Mouse (Mus musculus) layer of hippocampus, postnatal 25 days (tissue): ENCODE measurements around the gene Zfp566. TPM values are rescaled to one million over a fixed set of nuclear protein-coding genes. Genes with fewer than 3 reads are reported as not detected.

Experiments
- DNase-seq, 2 experiments: peaks; one replicate each; pipeline ENCODE4 v3.0.0; 2022; ENCODE audit warnings: mixed read lengths in 2 of 2, low spot score in 1 of 2; ENCODE audit errors: extremely low spot score in 1 of 2
- microRNA-seq, 2 experiments: library from miRNA; unstranded; fragments of <30 nt; microRNA quantifications; one replicate each; pipeline ENCODE4 v1.2.0; 2021
- total RNA-seq, 2 experiments: library from RNA; stranded (reverse); gene quantifications; 2 replicates each; pipeline ENCODE4 v1.2.3; 2021

Zfp566 gene
- total RNA-seq, 2 experiments from 2014 or later: 5.3 to 7.1 TPM

GRCm38 (mm10) chr7:30062478-30062877 is 27.8 kb downstream of the Zfp566 start:
- no peak for DNase-seq

- DNase-seq: no peak
Observed at GRCm38 (mm10) chr7:30060341-30060740, 30.0 kb downstream of the Zfp566 start.

- no peak for DNase-seq
Observed at GRCm38 (mm10) chr7:30053591-30053990, 36.7 kb downstream of the Zfp566 start.

GRCm38 (mm10) chr7:30050882-30051548 is 39.3 kb downstream of the Zfp566 start, which contains the start of gene Zfp14:
Gene Zfp14 (minus strand): TSS chr7:30051380.
- peak; percentile 81 to 82 for DNase-seq

GRCm38 (mm10) chr7:30048126-30048525 is 42.2 kb downstream of the Zfp566 start:
- DNase-seq: no peak

- no peak for DNase-seq
Observed at GRCm38 (mm10) chr7:30044354-30044753, 46.0 kb downstream of the Zfp566 start.

GRCm38 (mm10) chr7:30034331-30034730 is 56.0 kb downstream of the Zfp566 start:
- DNase-seq: no peak

GRCm38 (mm10) chr7:30031379-30031778 is 58.9 kb downstream of the Zfp566 start:
- DNase-seq: no peak

- no peak for DNase-seq
Observed at GRCm38 (mm10) chr7:30030677-30031076, 59.6 kb downstream of the Zfp566 start.

- DNase-seq: no peak
Observed at GRCm38 (mm10) chr7:30028572-30028971, 61.8 kb downstream of the Zfp566 start.

Small RNA genes within 50 kb of the gene (microRNA-seq; reads per million reads assigned to microRNA genes)
- 0 reads per million in 2 experiments for gene Gm23368

Other genes starting within 250 kb of the Zfp566 start
- gene Zfp940, start 236.9 kb downstream of the Zfp566 start, total RNA-seq: 10 to 100 TPM; 14.3 to 17.0 TPM
- 10 to 100 TPM; 14.0 to 14.2 TPM for gene Zfp420, start 230.5 kb downstream of the Zfp566 start, total RNA-seq
- gene Zfp27, start 184.0 kb downstream of the Zfp566 start, total RNA-seq: 10 to 100 TPM; 19.5 to 20.1 TPM
- 1 to 10 TPM; 8.4 to 8.7 TPM for gene Zfp383, start 182.3 kb downstream of the Zfp566 start, total RNA-seq
- 10 to 100 TPM; 15.1 to 16.7 TPM for gene Zfp74, start 136.4 kb downstream of the Zfp566 start, total RNA-seq
- 1 to 10 TPM; 2.5 to 3.5 TPM for gene Zfp568, start 106.6 kb downstream of the Zfp566 start, total RNA-seq
- gene Zfp14, start 39.1 kb downstream of the Zfp566 start, total RNA-seq: 10 to 100 TPM in 1 of 2 experiments, 1 to 10 TPM in 1; 9.2 to 10.3 TPM
- 1 to 10 TPM; 1.9 to 5.0 TPM for gene Zfp82, start 17.6 kb downstream of the Zfp566 start, total RNA-seq
- gene Gm26920, start 117 bp downstream of the Zfp566 start, total RNA-seq: 1 to 10 TPM in 1 of 2 experiments, not detected in 1; 2.0 TPM
- gene Zfp260, start 4.2 kb upstream of the Zfp566 start, total RNA-seq: 10 to 100 TPM; 64.8 to 89.9 TPM
- 10 to 100 TPM; 30.4 to 31.5 TPM for gene Zfp382, start 31.4 kb upstream of the Zfp566 start, total RNA-seq
- 10 to 100 TPM; 49.2 to 50.2 TPM for gene Zfp146, start 79.2 kb upstream of the Zfp566 start, total RNA-seq
- gene Cox7a1, start 93.6 kb upstream of the Zfp566 start, total RNA-seq: 1 to 10 TPM; 2.8 to 5.0 TPM
- 100 to 1,000 TPM; 206 to 218 TPM for gene Capns1, start 108.3 kb upstream of the Zfp566 start, total RNA-seq
- 10 to 100 TPM; 60.0 to 64.5 TPM for gene Polr2i, start 141.4 kb upstream of the Zfp566 start, total RNA-seq
- 100 to 1,000 TPM; 115 to 136 TPM for gene Tbcb, start 141.7 kb upstream of the Zfp566 start, total RNA-seq
- not detected for gene Ovol3, start 145.2 kb upstream of the Zfp566 start, total RNA-seq
- gene Thap8, start 189.6 kb upstream of the Zfp566 start, total RNA-seq: under 1 TPM; 0.22 to 0.73 TPM
- gene Wdr62, start 189.9 kb upstream of the Zfp566 start, total RNA-seq: 1 to 10 TPM; 1.4 to 1.7 TPM
- gene Clip3, start 201.2 kb upstream of the Zfp566 start, total RNA-seq: 100 to 1,000 TPM; 437 to 515 TPM
- 10 to 100 TPM; 47.1 to 55.1 TPM for gene Alkbh6, start 218.2 kb upstream of the Zfp566 start, total RNA-seq
- 10 to 100 TPM in 1 of 2 experiments, 1 to 10 TPM in 1; 6.4 to 13.1 TPM for gene Syne4, start 224.3 kb upstream of the Zfp566 start, total RNA-seq
- gene E130208F15Rik, start 231.2 kb upstream of the Zfp566 start, total RNA-seq: under 1 TPM; 0.15 to 0.75 TPM
- gene Sdhaf1, start 233.4 kb upstream of the Zfp566 start, total RNA-seq: 1 to 10 TPM; 7.8 to 7.9 TPM